Mouse (Mus musculus) ovary, postnatal 14 days (tissue): ENCODE data around the gene Pramef25.
"Not testable (repeated sequence)": the region's sequence is repeated elsewhere in the genome, so short reads cannot be mapped to it uniquely, and the experiment has no call there.

Source experiments
- DNase-seq: peaks from one replicate; pipeline ENCODE4 v3.0.0; 2022; ENCODE audit warnings: low spot score

Pramef25 gene

GRCm38 (mm10) chr4:143950916-143951315 lies at the start of gene Pramef25:
Gene Pramef25, minus strand, starts transcription at chr4:143951016.
- not testable (repeated sequence) for DNase-seq

GRCm38 (mm10) chr4:143994269-143994668 lies 43.5 kb upstream of the Pramef25 start, which contains the start of gene Pramef17:
Gene Pramef17, minus strand, starts transcription at chr4:143994369.
- DNase-seq = not testable (repeated sequence)

GRCm38 (mm10) chr4:143988126-143988525 lies 37.3 kb upstream of the Pramef25 start:
- peak; percentile 42 for DNase-seq

- peak; percentile 18 for DNase-seq
These were observed 36.7 kb upstream of the Pramef25 start for GRCm38 (mm10) chr4:143987475-143987941.

- DNase-seq = peak; percentile 13
These were observed 34.9 kb upstream of the Pramef25 start for GRCm38 (mm10) chr4:143985733-143986132.

GRCm38 (mm10) chr4:143985165-143985564 lies 34.3 kb upstream of the Pramef25 start:
- peak; percentile 5 for DNase-seq

GRCm38 (mm10) chr4:143983446-143983845 lies 32.6 kb upstream of the Pramef25 start:
- DNase-seq = not testable (repeated sequence)

GRCm38 (mm10) chr4:143966850-143967249 lies 16.0 kb upstream of the Pramef25 start, which contains the start of gene Gm13101:
Gene Gm13101, minus strand, starts transcription at chr4:143966950.
- not testable (repeated sequence) for DNase-seq

- DNase-seq = not testable (repeated sequence)
These were observed 50.5 kb downstream of the Pramef25 start, which contains the start of gene Pramef6 for GRCm38 (mm10) chr4:143900280-143900679. Gene Pramef6, minus strand, starts transcription at chr4:143900380.
